Mouse (Mus musculus) liver, embryonic 12.5 days (tissue): Measurements from ENCODE around the gene Umad1. TPM values are rescaled to one million over a fixed set of nuclear protein-coding genes. Genes with fewer than 3 reads are reported as not detected.

Source experiments
- ATAC-seq: fragments of 200-750 bp; cut with Nextera tagmentation; 2 replicates; pipeline ENCODE4 v1.8.0; 2017; ENCODE audit warnings: moderate number of reproducible peaks, mild to moderate bottlenecking, moderate library complexity
- H3K27ac ChIP-seq: fragments of 300-500 bp; sonication (generic); 2 replicates; pipeline ENCODE4 v1.5.1; 2016; ENCODE audit warnings: mild to moderate bottlenecking
- H3K27me3 ChIP-seq: fragments of 300-500 bp; sonication (generic); replicated peaks from 2 replicates; pipeline ENCODE4 v1.6.1; 2016; ENCODE audit warnings: mild to moderate bottlenecking, moderate library complexity
- H3K36me3 ChIP-seq: fragments of 300-500 bp; sonication (generic); 2 replicates; pipeline ENCODE4 v1.6.1; 2016; ENCODE audit warnings: mild to moderate bottlenecking, moderate library complexity
- H3K4me1 ChIP-seq: fragments of 300-500 bp; sonication (generic); 2 replicates; pipeline ENCODE4 v1.6.1; 2016
- H3K4me2 ChIP-seq: fragments of 300-500 bp; sonication (generic); 2 replicates; pipeline ENCODE4 v1.6.1; 2016; ENCODE audit warnings: mild to moderate bottlenecking, moderate library complexity
- H3K4me3 ChIP-seq: fragments of 300-500 bp; sonication (generic); 2 replicates; pipeline ENCODE4 v1.5.1; 2016; ENCODE audit warnings: mild to moderate bottlenecking, moderate library complexity
- H3K9ac ChIP-seq: fragments of 300-500 bp; sonication (generic); 2 replicates; pipeline ENCODE4 v1.6.1; 2016; ENCODE audit warnings: mild to moderate bottlenecking, moderate library complexity
- H3K9me3 ChIP-seq: fragments of 300-500 bp; sonication (generic); replicated peaks from 2 replicates; pipeline ENCODE4 v1.6.1; 2016; ENCODE audit warnings: mild to moderate bottlenecking, moderate library complexity
- WGBS: fragments of 180-500 bp; shearing (Covaris S2); methylation state at CpG from one replicate; pipeline ENCODE4 v1.1.7; 2016; ENCODE audit not compliant: insufficient replicate concordance; 5-methylcytosine and 5-hydroxymethylcytosine counted together
- polyA plus RNA-seq: library from polyadenylated mRNA; unstranded; fragments of >200 nt; fragmentation: Nextera tagmentation; extraction: Ambion mirVana; gene quantifications from 2 replicates; pipeline ENCODE4 v1.2.1, GENCODE M21; 2016

Umad1 gene
- polyA plus RNA-seq, 1 experiment from 2014 or later, result 17.4 TPM

DNA sequence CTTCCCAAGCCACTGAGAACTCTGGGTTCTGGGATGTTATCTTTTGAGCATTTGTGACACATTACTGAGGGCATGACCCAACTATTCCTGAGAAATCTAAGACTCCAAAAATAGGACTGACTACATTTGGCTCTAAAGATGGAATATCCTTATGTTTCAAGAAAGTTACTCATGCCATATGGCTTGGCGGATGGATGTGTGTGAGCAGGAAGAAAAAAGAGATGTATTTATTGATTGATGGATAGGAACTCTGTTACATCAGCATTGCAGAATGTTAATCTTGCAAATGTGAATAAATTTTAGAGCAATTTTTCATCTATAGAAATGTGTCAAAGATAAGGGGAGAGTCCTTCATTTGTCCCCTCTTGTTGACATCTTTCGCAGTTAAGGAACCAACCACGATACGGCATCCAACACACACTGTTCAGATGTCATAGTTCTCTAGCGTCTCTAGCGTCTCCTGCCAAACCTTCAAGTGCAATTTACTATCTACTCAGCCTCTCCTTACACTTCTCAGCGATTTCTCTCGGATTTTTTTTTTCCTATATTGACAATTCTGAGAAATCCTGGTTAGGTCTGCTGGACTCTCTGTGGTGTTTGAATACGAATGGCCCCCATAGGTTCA is 171.6 kb downstream of the Umad1 start:
- WGBS, result 77% methylated on average over 9 of the region's 9 CpGs
- Histone ChIP-seq H3K36me3 (no peaks in the 10 kb centered on the region), H3K4me1 (no peaks in the 10 kb centered on the region), H3K27me3 (no peaks in the 10 kb centered on the region), H3K9me3 (no peaks in the 10 kb centered on the region), H3K4me3 (no peak overlapping the region), H3K27ac (no peak overlapping the region), H3K4me2 (no peak overlapping the region), H3K9ac (no peak overlapping the region)
- no peak for ATAC-seq

DNA sequence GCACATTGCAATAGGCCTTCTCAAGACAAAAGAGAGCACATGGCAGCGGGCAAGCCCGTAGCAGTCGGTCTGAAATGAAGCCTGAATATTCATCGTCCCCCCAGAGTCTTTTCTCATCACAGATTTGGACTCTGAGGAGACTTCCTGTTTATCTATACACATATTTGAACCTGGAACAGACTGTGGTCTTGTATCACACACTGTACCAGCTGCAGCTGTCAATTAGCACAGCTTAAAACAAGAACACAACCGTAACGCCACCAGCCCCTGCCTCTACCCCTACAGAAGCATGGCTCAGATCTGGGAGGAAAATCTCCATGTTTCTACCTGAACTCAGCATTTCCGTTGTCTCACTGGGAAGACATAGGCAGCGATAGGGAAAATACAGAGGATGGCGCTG is 174.1 kb downstream of the Umad1 start:
- no peak for ATAC-seq
- H3K27me3 ChIP-seq, result no peaks in the 10 kb centered on the region
- no peaks in the 10 kb centered on the region for H3K9me3 ChIP-seq
- no peaks in the 10 kb centered on the region for H3K36me3 ChIP-seq
- no peak overlapping the region for H3K4me2 ChIP-seq
- H3K4me1 ChIP-seq, result no peaks in the 10 kb centered on the region
- H3K9ac ChIP-seq, result no peak overlapping the region
- H3K27ac ChIP-seq, result no peak overlapping the region
- no peak overlapping the region for H3K4me3 ChIP-seq
- WGBS, result 82% methylated on average over 9 of the region's 9 CpGs

DNA sequence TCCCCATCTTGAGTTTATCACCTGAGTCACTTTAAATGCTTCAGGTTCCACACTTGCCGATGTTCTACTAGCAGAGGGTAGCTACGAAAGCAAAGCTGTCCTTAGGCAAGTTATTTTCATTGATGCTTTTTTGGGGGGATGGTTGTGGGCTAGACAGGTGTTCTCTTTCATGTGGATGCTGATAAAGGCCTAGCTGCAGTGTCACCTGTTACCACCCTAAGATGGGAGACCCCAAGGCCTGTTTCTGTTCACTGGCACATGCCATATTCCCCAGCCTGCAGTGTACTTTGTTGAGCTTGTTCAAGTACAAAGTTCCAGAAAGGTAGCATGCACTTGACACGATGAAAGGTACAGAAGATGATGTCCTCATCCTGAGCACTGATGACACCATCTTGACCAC is 178.8 kb downstream of the Umad1 start:
- Histone ChIP-seq H3K36me3 (no peaks in the 10 kb centered on the region), H3K4me3 (no peak overlapping the region), H3K9ac (no peak overlapping the region), H3K27ac (no peak overlapping the region), H3K9me3 (no peaks in the 10 kb centered on the region), H3K27me3 (no peaks in the 10 kb centered on the region), H3K4me2 (no peak overlapping the region), H3K4me1 (no peaks in the 10 kb centered on the region)
- no peak for ATAC-seq
- 68% methylated on average over 3 of the region's 3 CpGs for WGBS

DNA sequence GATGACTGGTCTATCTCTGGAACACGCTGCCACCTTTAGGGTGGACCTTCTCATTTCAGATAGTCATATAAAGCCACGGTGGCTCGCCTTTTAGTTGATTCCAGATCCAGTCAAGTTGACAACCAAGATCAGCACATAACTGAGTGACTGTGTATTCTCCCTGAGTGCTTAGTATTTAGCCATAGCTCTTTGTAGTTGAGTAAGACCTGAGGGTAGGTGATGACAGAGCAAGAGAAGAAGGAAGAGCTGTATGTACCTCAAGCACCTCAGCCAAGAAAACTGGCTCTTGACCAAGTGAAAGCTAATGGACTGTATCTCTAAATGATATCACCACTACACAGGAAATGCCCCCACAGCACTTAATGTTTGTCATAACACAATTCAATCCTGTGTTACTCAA is 182.7 kb downstream of the Umad1 start:
- Histone ChIP-seq H3K4me1 (no peaks in the 10 kb centered on the region), H3K36me3 (no peaks in the 10 kb centered on the region), H3K9me3 (no peaks in the 10 kb centered on the region), H3K27me3 (no peaks in the 10 kb centered on the region), H3K9ac (no peak overlapping the region), H3K4me2 (no peak overlapping the region), H3K27ac (no peak overlapping the region), H3K4me3 (no peak overlapping the region)
- no peak for ATAC-seq
- WGBS, result 75% methylated on average over 3 of the region's 3 CpGs

DNA sequence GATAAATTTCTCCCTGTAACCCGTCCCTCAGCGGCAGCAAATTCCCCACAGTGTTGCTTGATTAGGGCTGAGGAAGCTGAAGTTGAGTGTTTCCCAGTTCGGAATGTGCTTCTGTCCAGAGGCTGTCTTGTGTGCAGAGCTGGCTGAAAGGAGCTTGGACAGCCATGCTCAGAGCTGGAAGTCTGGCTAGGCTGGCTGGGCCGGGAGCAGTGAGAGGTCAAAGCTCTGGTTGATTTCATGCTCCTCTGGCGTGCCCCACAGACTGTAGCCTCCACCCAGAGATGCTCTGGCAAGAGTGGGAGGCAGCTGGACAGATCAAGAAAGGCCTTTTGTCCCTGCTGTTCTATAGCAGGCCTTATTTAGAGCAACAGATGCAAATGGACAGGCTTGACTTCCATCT is 187.7 kb downstream of the Umad1 start:
- Histone ChIP-seq H3K4me1 (no peaks in the 10 kb centered on the region), H3K9ac (no peak overlapping the region), H3K9me3 (no peaks in the 10 kb centered on the region), H3K27ac (no peak overlapping the region), H3K4me3 (no peak overlapping the region), H3K27me3 (no peaks in the 10 kb centered on the region), H3K36me3 (no peaks in the 10 kb centered on the region), H3K4me2 (no peak overlapping the region)
- ATAC-seq, result no peak
- 75% methylated on average over 5 of the region's 5 CpGs for WGBS

DNA sequence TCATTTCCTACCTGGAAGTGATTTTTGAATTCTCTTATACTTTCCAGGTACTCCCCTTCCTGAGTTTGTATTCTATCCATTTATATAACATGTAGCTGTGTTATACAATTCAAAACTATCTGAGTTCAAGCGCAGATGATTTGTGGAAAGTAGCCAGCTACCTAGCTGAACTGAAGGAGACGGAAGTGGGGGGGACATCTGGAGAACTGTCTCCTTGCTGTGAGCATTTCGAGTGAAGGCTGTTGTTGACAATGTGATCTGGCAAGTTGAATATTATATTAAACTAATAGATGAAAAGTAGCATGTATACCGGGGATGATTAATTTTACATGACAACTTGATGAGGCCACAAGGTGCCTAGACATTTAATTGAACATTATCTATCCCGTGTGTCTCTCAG is 196.5 kb downstream of the Umad1 start:
- ATAC-seq, result no peak
- H3K4me3 ChIP-seq, result no peak overlapping the region
- no peak overlapping the region for H3K9ac ChIP-seq
- H3K27ac ChIP-seq, result no peak overlapping the region
- H3K4me1 ChIP-seq, result no peaks in the 10 kb centered on the region
- 76% methylated on average over 5 of the region's 5 CpGs for WGBS
- no peaks in the 10 kb centered on the region for H3K9me3 ChIP-seq
- H3K27me3 ChIP-seq, result no peaks in the 10 kb centered on the region
- H3K36me3 ChIP-seq, result no peaks in the 10 kb centered on the region
- H3K4me2 ChIP-seq, result no peak overlapping the region

DNA sequence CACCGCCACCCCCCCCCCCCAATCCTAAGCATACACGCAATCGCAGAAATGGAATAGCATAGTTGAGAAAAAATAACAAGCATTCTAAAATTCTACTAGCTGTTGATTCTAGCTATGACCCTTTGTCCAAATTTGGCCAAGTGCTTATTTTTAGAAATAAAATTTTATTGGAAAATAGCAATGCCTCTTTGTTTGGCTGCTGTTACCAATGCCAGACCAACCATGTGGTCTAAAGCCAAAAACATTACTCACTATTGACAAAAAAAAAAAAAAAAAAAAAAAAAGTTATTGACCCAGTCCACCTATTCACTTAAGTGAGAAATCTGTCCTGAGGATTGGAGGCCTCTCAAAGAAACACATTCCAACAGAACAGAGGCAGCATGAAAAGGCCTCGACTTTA is 199.5 kb downstream of the Umad1 start:
- Histone ChIP-seq H3K4me2 (no peak overlapping the region), H3K36me3 (no peaks in the 10 kb centered on the region), H3K9ac (no peak overlapping the region), H3K9me3 (no peaks in the 10 kb centered on the region), H3K27ac (no peak overlapping the region), H3K27me3 (no peaks in the 10 kb centered on the region), H3K4me1 (no peaks in the 10 kb centered on the region), H3K4me3 (no peak overlapping the region)
- WGBS, result 88% methylated on average over 4 of the region's 4 CpGs
- ATAC-seq, result no peak

DNA sequence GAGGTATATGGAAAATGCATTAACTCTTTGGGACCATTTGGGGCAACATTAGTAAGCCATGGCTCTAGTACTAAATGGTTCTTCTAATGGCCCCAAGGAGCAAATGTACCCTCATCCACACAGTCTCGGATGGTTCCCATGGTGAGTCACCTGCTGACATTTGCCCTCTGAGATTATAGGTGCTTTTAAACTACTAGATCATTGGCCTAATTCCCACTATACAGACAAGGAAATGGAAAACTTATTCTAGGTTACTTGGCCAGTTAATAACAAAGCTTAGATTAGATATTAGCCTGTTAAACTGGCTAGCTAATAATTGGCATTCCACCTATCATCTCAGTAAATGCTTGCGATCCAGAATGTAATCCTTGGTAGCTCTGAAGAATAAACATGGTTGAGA is 203.4 kb downstream of the Umad1 start:
- no peak overlapping the region for H3K9ac ChIP-seq
- no peak overlapping the region for H3K27ac ChIP-seq
- no peaks in the 10 kb centered on the region for H3K4me1 ChIP-seq
- 79% methylated on average over 2 of the region's 2 CpGs for WGBS
- ATAC-seq, result no peak
- H3K9me3 ChIP-seq, result no peaks in the 10 kb centered on the region
- no peak overlapping the region for H3K4me2 ChIP-seq
- H3K27me3 ChIP-seq, result no peaks in the 10 kb centered on the region
- H3K4me3 ChIP-seq, result no peak overlapping the region
- no peaks in the 10 kb centered on the region for H3K36me3 ChIP-seq

DNA sequence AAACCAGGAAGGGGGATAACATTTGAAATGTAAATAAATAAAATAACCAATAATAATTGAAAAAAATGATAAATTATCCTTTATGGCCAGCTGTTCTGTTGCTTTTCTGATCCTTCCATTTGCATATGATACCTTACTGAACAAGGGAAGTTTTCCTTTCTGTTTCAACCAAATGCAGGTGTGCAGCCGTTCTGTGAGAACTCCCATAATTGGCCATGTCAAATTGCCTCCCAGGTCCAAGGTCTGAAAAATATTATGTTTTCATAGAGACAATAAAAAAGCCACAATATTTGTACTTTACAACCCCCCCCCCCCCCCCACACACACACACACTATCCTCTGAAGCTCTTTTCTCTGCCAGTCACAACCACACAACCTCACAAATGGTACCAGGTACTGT is 206.3 kb downstream of the Umad1 start:
- Histone ChIP-seq H3K36me3 (no peaks in the 10 kb centered on the region), H3K4me3 (no peak overlapping the region), H3K27ac (no peak overlapping the region), H3K9me3 (no peaks in the 10 kb centered on the region), H3K27me3 (no peaks in the 10 kb centered on the region), H3K4me2 (no peak overlapping the region), H3K9ac (no peak overlapping the region), H3K4me1 (no peaks in the 10 kb centered on the region)
- WGBS, result 81% methylated on average over 1 of the region's 1 CpGs
- no peak for ATAC-seq

DNA sequence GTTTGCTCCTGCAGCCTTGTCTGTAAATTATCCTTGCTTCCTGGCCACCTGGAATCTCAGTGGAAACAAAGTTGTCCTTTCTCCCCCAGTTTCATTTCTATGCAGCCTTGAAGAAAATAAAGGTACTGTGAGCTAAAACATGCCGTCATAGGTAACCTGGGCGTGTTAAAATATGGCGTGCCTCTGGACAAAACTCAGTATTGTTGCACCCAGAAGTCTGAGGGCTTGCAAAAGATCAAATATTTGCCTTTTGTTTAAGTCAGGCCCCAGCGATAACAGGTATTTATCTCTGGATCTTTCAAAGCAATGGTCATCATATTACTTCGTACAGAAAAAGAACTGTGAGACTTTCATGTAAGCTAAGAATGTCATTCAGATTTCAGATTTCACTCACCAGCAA is 206.9 kb downstream of the Umad1 start:
- H3K27me3 ChIP-seq, result no peaks in the 10 kb centered on the region
- 64% methylated on average over 5 of the region's 5 CpGs for WGBS
- H3K9me3 ChIP-seq, result no peaks in the 10 kb centered on the region
- no peaks in the 10 kb centered on the region for H3K36me3 ChIP-seq
- ATAC-seq, result no peak
- H3K4me3 ChIP-seq, result no peak overlapping the region
- no peak overlapping the region for H3K4me2 ChIP-seq
- H3K9ac ChIP-seq, result no peak overlapping the region
- no peaks in the 10 kb centered on the region for H3K4me1 ChIP-seq
- H3K27ac ChIP-seq, result no peak overlapping the region

DNA sequence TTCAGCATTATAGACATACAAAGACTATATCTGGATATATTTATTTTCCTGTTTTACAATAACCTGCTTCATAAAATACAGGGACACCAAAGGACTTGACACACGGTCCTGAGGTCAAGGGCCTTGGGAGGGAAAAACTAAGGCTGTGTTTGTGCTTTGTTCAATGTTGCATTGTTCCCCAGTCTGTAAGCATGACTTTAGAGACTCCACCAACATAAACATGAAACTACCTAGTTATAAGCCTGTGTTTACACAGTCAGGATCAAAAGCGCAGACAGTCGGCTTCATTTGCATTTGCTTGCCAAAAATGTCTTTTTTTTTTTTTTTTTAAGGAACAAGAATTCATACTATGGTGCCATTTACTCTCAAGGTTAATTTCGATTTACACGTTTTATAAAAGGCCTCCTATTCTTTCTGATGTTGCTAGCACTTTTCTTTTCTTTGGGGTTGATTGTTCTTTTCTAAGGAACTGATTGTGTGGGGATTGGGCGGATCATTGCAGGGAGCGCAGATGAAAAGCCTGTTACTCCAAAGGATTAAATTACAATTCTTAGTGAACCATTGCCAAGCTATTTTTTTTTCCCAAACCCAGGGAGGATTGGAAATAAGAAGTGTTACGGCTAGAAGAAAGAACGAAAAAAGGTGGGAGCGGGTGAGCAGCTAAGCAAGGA is 208.7 kb downstream of the Umad1 start:
- no peak overlapping the region for H3K4me3 ChIP-seq
- no peak overlapping the region for H3K9ac ChIP-seq
- no peak overlapping the region for H3K4me2 ChIP-seq
- WGBS, result 72% methylated on average over 10 of the region's 10 CpGs
- H3K36me3 ChIP-seq, result no peaks in the 10 kb centered on the region
- H3K27me3 ChIP-seq, result no peaks in the 10 kb centered on the region
- no peak overlapping the region for H3K27ac ChIP-seq
- H3K9me3 ChIP-seq, result no peaks in the 10 kb centered on the region
- no peak for ATAC-seq
- H3K4me1 ChIP-seq, result peaks cover 2% of the 10 kb centered on the region; the same call in 1 of the 2 replicates

DNA sequence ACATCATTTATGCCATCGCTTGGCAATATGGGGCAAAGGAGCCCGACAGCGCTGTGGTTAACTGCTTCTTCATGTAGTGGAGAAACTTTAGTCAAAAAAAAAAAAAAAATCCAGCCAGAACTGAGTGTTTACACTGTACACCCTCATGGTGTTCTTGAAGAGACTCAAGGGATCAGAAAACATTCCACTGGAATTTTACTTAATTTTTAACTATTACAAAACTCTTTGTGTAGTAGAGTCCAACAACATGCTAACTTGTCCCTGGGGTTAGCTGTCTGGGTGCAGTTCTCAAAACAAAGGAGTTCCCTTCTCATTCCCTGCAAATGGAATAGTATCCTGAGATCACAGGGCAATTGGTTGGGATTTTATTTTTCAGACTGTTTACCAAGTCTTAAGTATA is 210.8 kb downstream of the Umad1 start:
- Histone ChIP-seq H3K36me3 (no peaks in the 10 kb centered on the region), H3K9me3 (no peaks in the 10 kb centered on the region), H3K4me1 (peaks cover 19% of the 10 kb centered on the region), H3K27ac (no peak overlapping the region), H3K4me2 (no peak overlapping the region), H3K4me3 (no peak overlapping the region), H3K9ac (no peak overlapping the region), H3K27me3 (no peaks in the 10 kb centered on the region)
- WGBS, result 82% methylated on average over 3 of the region's 3 CpGs
- ATAC-seq, result no peak

DNA sequence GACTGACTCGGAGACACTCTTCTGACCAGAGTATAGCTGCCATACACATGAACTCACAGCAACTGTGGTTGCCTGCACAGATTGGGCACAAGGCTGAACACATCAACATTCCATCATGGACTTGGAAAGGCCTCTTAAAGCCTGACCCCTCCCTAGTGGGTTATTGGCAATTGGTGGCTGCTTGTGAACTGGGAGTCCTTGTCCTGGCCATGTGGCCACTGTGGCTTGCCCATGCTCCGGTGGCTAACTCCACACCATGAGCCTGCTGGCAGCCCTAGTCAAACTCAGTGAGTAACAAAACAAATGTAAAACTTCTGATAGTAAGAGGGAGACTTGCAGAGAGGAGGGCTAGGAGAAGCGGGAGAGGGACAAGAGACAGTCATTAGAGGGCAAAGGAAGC is 213.0 kb downstream of the Umad1 start:
- H3K4me1 ChIP-seq, result peaks cover 19% of the 10 kb centered on the region
- H3K9ac ChIP-seq, result no peak overlapping the region
- no peak for ATAC-seq
- 72% methylated on average over 3 of the region's 3 CpGs for WGBS
- no peaks in the 10 kb centered on the region for H3K36me3 ChIP-seq
- no peak overlapping the region for H3K4me2 ChIP-seq
- H3K4me3 ChIP-seq, result no peak overlapping the region
- no peak overlapping the region for H3K27ac ChIP-seq
- H3K9me3 ChIP-seq, result no peaks in the 10 kb centered on the region
- H3K27me3 ChIP-seq, result no peaks in the 10 kb centered on the region
